Mouse (Mus musculus): ENCODE results near the gene Sirt2.
A peak's percentile ranks its signal among the peaks of the same experiment; 100 is the strongest.

DNA sequence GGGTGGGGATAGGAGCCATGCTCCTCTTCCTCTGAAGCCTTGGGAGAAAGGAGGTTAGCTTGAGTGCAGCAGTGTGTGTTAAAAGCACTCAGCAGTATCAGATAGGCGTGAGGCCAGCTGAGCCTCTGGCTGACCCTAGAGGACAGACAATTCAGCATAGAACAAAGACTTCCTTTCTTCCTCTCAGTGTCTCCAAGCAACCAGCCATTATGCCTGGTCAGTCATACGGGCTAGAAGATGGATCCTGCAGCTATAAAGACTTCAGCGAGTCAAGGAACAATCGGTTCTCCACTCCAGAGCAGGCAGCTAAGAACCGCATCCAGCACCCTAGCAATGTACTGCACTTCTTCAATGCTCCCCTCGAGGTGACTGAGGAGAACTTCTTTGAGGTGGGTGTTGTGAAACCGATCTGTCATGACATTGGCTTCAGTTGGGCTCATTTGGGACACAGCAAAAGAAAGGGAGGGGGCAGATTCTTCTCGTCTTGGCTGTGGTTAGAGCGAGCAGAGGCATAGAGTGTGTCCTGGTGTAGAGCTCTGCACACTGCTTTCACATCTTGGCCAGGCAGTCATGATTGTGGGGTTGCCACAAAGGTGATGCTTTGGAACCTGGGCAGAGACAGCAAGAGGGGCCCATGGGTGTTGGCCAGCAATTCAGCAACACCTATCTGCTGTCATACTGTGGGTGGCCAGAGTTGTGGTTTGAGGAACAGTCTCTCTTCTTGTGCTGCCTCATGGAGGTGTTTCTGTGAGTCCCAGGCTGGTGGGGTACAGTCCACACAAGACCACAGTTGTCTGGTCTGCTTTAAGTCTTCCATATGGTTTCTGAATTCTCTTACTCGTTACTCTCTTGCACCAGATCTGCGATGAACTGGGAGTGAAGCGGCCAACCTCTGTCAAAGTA lies 54.1 kb downstream of the Sirt2 start:
- TF ChIP-seq USF1 (IDR thresholded peaks at IDR 0.05; ENCODE audit: low read depth) (no peak), POLR2A (IDR thresholded peaks at IDR 0.05; ENCODE audit: insufficient read length, low read depth) (peak; percentile 5), MAX (IDR thresholded peaks at IDR 0.05; ENCODE audit: low read depth) (no peak), TCF12 (IDR thresholded peaks at IDR 0.05; ENCODE audit: insufficient read depth, poor library complexity, severe bottlenecking) (no peak), SRF (IDR thresholded peaks at IDR 0.05; ENCODE audit: control insufficient read depth, insufficient read length, low read depth) (no peak), POLR2AphosphoS2 (IDR thresholded peaks at IDR 0.05; ENCODE audit: insufficient read length, low read depth) (peak; percentile 2), MYOG (IDR thresholded peaks at IDR 0.05; ENCODE audit: control insufficient read depth in 1 of 3, insufficient read depth in 1 of 3, insufficient read length in 2 of 3, low read depth in 2 of 3) (no peak), MYOD1 (IDR thresholded peaks at IDR 0.05; ENCODE audit: control insufficient read depth in 1 of 3, insufficient read length in 2 of 3, low read depth in 2 of 3) (no peak), CEBPB (IDR thresholded peaks at IDR 0.05; ENCODE audit: insufficient read depth, poor library complexity, severe bottlenecking) (0 out of 2 replicates have a peak, but pooled peaks have one; percentile 2), E2F4 (IDR thresholded peaks at IDR 0.05; ENCODE audit: insufficient read depth) (no peak), REST (IDR thresholded peaks at IDR 0.05; ENCODE audit: insufficient read depth, insufficient read length) (no peak)

Data from myocyte (in vitro differentiated cells).